Mouse (Mus musculus) intestine, embryonic 16.5 days (tissue): ENCODE data around the gene Gm20518. TPM values are rescaled to one million over a fixed set of nuclear protein-coding genes. Genes with fewer than 3 reads are reported as not detected.

Experiments used
- ATAC-seq: fragments of 200-750 bp; cut with Nextera tagmentation; 2 replicates; pipeline ENCODE4 v1.8.0; 2017; ENCODE audit warnings: moderate TSS enrichment, moderate library complexity
- H3K27ac ChIP-seq: fragments of 300-500 bp; sonication (generic); 2 replicates; pipeline ENCODE4 v1.5.1; 2014; ENCODE audit warnings: mild to moderate bottlenecking, low read length
- H3K27me3 ChIP-seq: fragments of 300-500 bp; sonication (generic); replicated peaks from 2 replicates; pipeline ENCODE4 v1.6.1; 2014; ENCODE audit warnings: low read length, control low read depth, mixed read lengths; ENCODE audit not compliant: control insufficient read depth, insufficient read depth
- H3K36me3 ChIP-seq: fragments of 300-500 bp; sonication (generic); 2 replicates; pipeline ENCODE4 v1.6.1; 2014; ENCODE audit warnings: low read length, control low read depth; ENCODE audit not compliant: control insufficient read depth, insufficient read depth
- H3K4me1 ChIP-seq: fragments of 300-500 bp; sonication (generic); 2 replicates; pipeline ENCODE4 v1.6.1; 2014; ENCODE audit warnings: low read length, control low read depth, mixed read lengths; ENCODE audit not compliant: control insufficient read depth, insufficient read depth
- H3K4me2 ChIP-seq: fragments of 300-500 bp; sonication (generic); 2 replicates; pipeline ENCODE4 v1.6.1; 2014; ENCODE audit warnings: low read depth, low read length, control low read depth
- H3K4me3 ChIP-seq: fragments of 300-500 bp; sonication (generic); 2 replicates; pipeline ENCODE4 v1.5.1; 2014; ENCODE audit warnings: mild to moderate bottlenecking, low read length
- H3K9ac ChIP-seq: fragments of 300-500 bp; sonication (generic); 2 replicates; pipeline ENCODE4 v1.6.1; 2014; ENCODE audit warnings: low read depth, low read length
- H3K9me3 ChIP-seq: fragments of 300-500 bp; sonication (generic); 2 replicates; pipeline ENCODE4 v1.6.1; 2016; ENCODE audit warnings: low read length, control low read depth; ENCODE audit not compliant: control insufficient read depth
- WGBS: fragments of 180-500 bp; shearing (Covaris S2); extraction: QIAGEN DNeasy Blood & Tissue Kit; methylation state at CpG from one replicate; pipeline ENCODE4 v1.1.7; 2014; 5-methylcytosine and 5-hydroxymethylcytosine counted together
- polyA plus RNA-seq: library from polyadenylated mRNA; unstranded; fragments of >200 nt; fragmentation: Nextera tagmentation; extraction: Ambion mirVana; gene quantifications from 2 replicates; pipeline ENCODE4 v1.2.1, GENCODE M21; 2015

Gm20518 gene
- polyA plus RNA-seq, 1 experiment from 2014 or later, result 0.31 TPM

GRCm38 (mm10) chr16:17853263-17853662 lies 38.2 kb downstream of the Gm20518 start:
- Histone ChIP-seq H3K27ac (no peak overlapping the region), H3K4me3 (no peak overlapping the region), H3K9me3 (no peaks in the 10 kb centered on the region), H3K27me3 (no peaks in the 10 kb centered on the region), H3K9ac (no peak overlapping the region), H3K36me3 (peaks cover 18% of the 10 kb centered on the region), H3K4me2 (no peak overlapping the region), H3K4me1 (no peaks in the 10 kb centered on the region)
- WGBS, result 79% methylated on average over 2 of the region's 2 CpGs
- ATAC-seq, result no peak

- no peak overlapping the region for H3K27ac ChIP-seq
- H3K36me3 ChIP-seq, result peaks cover 10% of the 10 kb centered on the region
- no peaks in the 10 kb centered on the region for H3K9me3 ChIP-seq
- H3K4me2 ChIP-seq, result no peak overlapping the region
- H3K9ac ChIP-seq, result no peak overlapping the region
- 96% methylated on average over 1 of the region's 1 CpGs for WGBS
- no peaks in the 10 kb centered on the region for H3K4me1 ChIP-seq
- H3K27me3 ChIP-seq, result no peaks in the 10 kb centered on the region
- H3K4me3 ChIP-seq, result no peak overlapping the region
- no peak for ATAC-seq
These were observed 39.6 kb downstream of the Gm20518 start for GRCm38 (mm10) chr16:17851860-17852259.

GRCm38 (mm10) chr16:17851331-17851730 lies 40.1 kb downstream of the Gm20518 start:
- Histone ChIP-seq H3K9ac (no peak overlapping the region), H3K9me3 (no peaks in the 10 kb centered on the region), H3K36me3 (peaks cover 5% of the 10 kb centered on the region), H3K4me3 (no peak overlapping the region), H3K27me3 (no peaks in the 10 kb centered on the region), H3K4me2 (no peak overlapping the region), H3K4me1 (no peaks in the 10 kb centered on the region), H3K27ac (no peak overlapping the region)
- WGBS, result 93% methylated on average over 5 of the region's 5 CpGs
- no peak for ATAC-seq

- H3K4me3 ChIP-seq, result no peak overlapping the region
- H3K9me3 ChIP-seq, result no peaks in the 10 kb centered on the region
- no peak overlapping the region for H3K9ac ChIP-seq
- no peaks in the 10 kb centered on the region for H3K4me1 ChIP-seq
- no peak overlapping the region for H3K4me2 ChIP-seq
- H3K27ac ChIP-seq, result no peak overlapping the region
- 84% methylated on average over 6 of the region's 6 CpGs for WGBS
- no peaks in the 10 kb centered on the region for H3K27me3 ChIP-seq
- ATAC-seq, result no peak
- H3K36me3 ChIP-seq, result peaks cover 9% of the 10 kb centered on the region
These were observed 42.0 kb downstream of the Gm20518 start for GRCm38 (mm10) chr16:17849486-17849885.

- Histone ChIP-seq H3K36me3 (peaks cover 13% of the 10 kb centered on the region), H3K27me3 (no peaks in the 10 kb centered on the region), H3K4me3 (no peak overlapping the region), H3K4me2 (no peak overlapping the region), H3K9ac (no peak overlapping the region), H3K27ac (no peak overlapping the region), H3K9me3 (no peaks in the 10 kb centered on the region), H3K4me1 (no peaks in the 10 kb centered on the region)
- ATAC-seq, result no peak
- 24% methylated on average over 1 of the region's 1 CpGs for WGBS
These were observed 42.5 kb downstream of the Gm20518 start for GRCm38 (mm10) chr16:17848928-17849327.

- no peaks in the 10 kb centered on the region for H3K27me3 ChIP-seq
- H3K4me1 ChIP-seq, result no peaks in the 10 kb centered on the region
- H3K4me2 ChIP-seq, result no peak overlapping the region
- H3K4me3 ChIP-seq, result no peak overlapping the region
- H3K9ac ChIP-seq, result no peak overlapping the region
- no peak overlapping the region for H3K27ac ChIP-seq
- ATAC-seq, result no peak
- H3K36me3 ChIP-seq, result peaks cover 13% of the 10 kb centered on the region
- 96% methylated on average over 6 of the region's 6 CpGs for WGBS
- H3K9me3 ChIP-seq, result no peaks in the 10 kb centered on the region
These were observed 43.0 kb downstream of the Gm20518 start for GRCm38 (mm10) chr16:17848431-17848830.

GRCm38 (mm10) chr16:17843701-17844365 lies 47.6 kb downstream of the Gm20518 start:
- 87% methylated on average over 10 of the region's 10 CpGs for WGBS
- Histone ChIP-seq H3K36me3 (peaks cover 27% of the 10 kb centered on the region), H3K9ac (no peak overlapping the region), H3K4me1 (no peaks in the 10 kb centered on the region), H3K4me2 (no peak overlapping the region), H3K4me3 (no peak overlapping the region), H3K27ac (no peak overlapping the region), H3K27me3 (no peaks in the 10 kb centered on the region), H3K9me3 (no peaks in the 10 kb centered on the region)
- no peak for ATAC-seq

GRCm38 (mm10) chr16:17842437-17842836 lies 49.0 kb downstream of the Gm20518 start:
- Histone ChIP-seq H3K9ac (no peak overlapping the region), H3K27me3 (no peaks in the 10 kb centered on the region), H3K27ac (no peak overlapping the region), H3K4me1 (no peaks in the 10 kb centered on the region), H3K36me3 (peaks cover 22% of the 10 kb centered on the region), H3K9me3 (no peaks in the 10 kb centered on the region), H3K4me2 (no peak overlapping the region), H3K4me3 (no peak overlapping the region)
- WGBS, result 94% methylated on average over 7 of the region's 7 CpGs
- ATAC-seq, result no peak

GRCm38 (mm10) chr16:17839976-17840375 lies 51.5 kb downstream of the Gm20518 start:
- Histone ChIP-seq H3K9me3 (no peaks in the 10 kb centered on the region), H3K36me3 (peaks cover 22% of the 10 kb centered on the region), H3K4me2 (no peak overlapping the region), H3K9ac (no peak overlapping the region), H3K27me3 (peaks cover 13% of the 10 kb centered on the region), H3K4me1 (no peaks in the 10 kb centered on the region), H3K4me3 (no peak overlapping the region), H3K27ac (no peak overlapping the region)
- ATAC-seq, result no peak
- WGBS, result 89% methylated on average over 4 of the region's 4 CpGs

GRCm38 (mm10) chr16:17838051-17838450 lies 53.4 kb downstream of the Gm20518 start, which contains the start of gene Car15:
Car15 (minus strand) TSS chr16:17838364.
- H3K4me2 ChIP-seq, result no peak within 1 kb of the TSS
- no peak within 1 kb of the TSS for H3K27ac ChIP-seq
- ATAC-seq, result no peak
- peaks cover 8% of the 10 kb centered on the region for H3K4me1 ChIP-seq
- 77% methylated on average over 6 of the region's 6 CpGs for WGBS
- H3K4me3 ChIP-seq, result no peak within 1 kb of the TSS
- H3K9ac ChIP-seq, result no peak within 1 kb of the TSS
- peaks cover 14% of the 10 kb centered on the region; the same call in 1 of the 2 replicates for H3K36me3 ChIP-seq
- H3K27me3 ChIP-seq, result peaks cover 33% of the 10 kb centered on the region
- no peaks in the 10 kb centered on the region for H3K9me3 ChIP-seq
